Mouse (Mus musculus) lung, postnatal 0 days (tissue): Measurements from ENCODE around the gene Taar3. TPM values are rescaled to one million over a fixed set of nuclear protein-coding genes. Genes with fewer than 3 reads are reported as not detected.

Experiments
- ATAC-seq: fragments of 200-750 bp; cut with Nextera tagmentation; 2 replicates; pipeline ENCODE4 v1.8.0; 2017; ENCODE audit warnings: moderate library complexity
- DNase-seq: peaks from one replicate; pipeline ENCODE4 v3.0.0-alpha.2; 2016; ENCODE audit warnings: low spot score
- H3K27ac ChIP-seq: fragments of 300-500 bp; sonication (generic); 2 replicates; pipeline ENCODE4 v1.5.1; 2014; ENCODE audit warnings: antibody characterized with exemption, mild to moderate bottlenecking, low read length, mixed read lengths
- H3K27me3 ChIP-seq: fragments of 300-500 bp; sonication (generic); replicated peaks from 2 replicates; pipeline ENCODE4 v1.6.1; 2014; ENCODE audit warnings: low read length, mixed read lengths; ENCODE audit not compliant: insufficient read depth
- H3K36me3 ChIP-seq: fragments of 300-500 bp; sonication (generic); 2 replicates; pipeline ENCODE4 v1.6.1; 2014; ENCODE audit warnings: low read length, mixed read lengths; ENCODE audit not compliant: insufficient read depth
- H3K4me1 ChIP-seq: fragments of 300-500 bp; sonication (generic); 2 replicates; pipeline ENCODE4 v1.6.1; 2014; ENCODE audit warnings: antibody characterized with exemption, low read depth, low read length, mixed read lengths; ENCODE audit not compliant: insufficient read depth
- H3K4me2 ChIP-seq: fragments of 300-500 bp; sonication (generic); replicated peaks from 2 replicates; pipeline ENCODE4 v1.6.1; 2014; ENCODE audit warnings: low read depth, mild to moderate bottlenecking, low read length, moderate library complexity, mixed read lengths
- H3K4me3 ChIP-seq: fragments of 300-500 bp; sonication (generic); 2 replicates; pipeline ENCODE4 v1.5.1; 2014; ENCODE audit warnings: low read depth, low read length
- H3K9ac ChIP-seq: fragments of 300-500 bp; sonication (generic); replicated peaks from 2 replicates; pipeline ENCODE4 v1.6.1; 2014; ENCODE audit warnings: low read depth, mild to moderate bottlenecking
- H3K9me3 ChIP-seq: fragments of 300-500 bp; sonication (generic); 2 replicates; pipeline ENCODE4 v1.6.1; 2016; ENCODE audit warnings: low read length, mixed read lengths
- CTCF ChIP-seq: IDR thresholded peaks from 2 replicates; pipeline ENCODE4 v1.5.1; 2016; ENCODE audit warnings: antibody characterized with exemption, mild to moderate bottlenecking
- EP300 ChIP-seq: IDR thresholded peaks from 2 replicates; pipeline ENCODE4 v1.6.1; 2016; ENCODE audit warnings: antibody characterized with exemption, mild to moderate bottlenecking, control low read depth
- WGBS: fragments of 180-500 bp; shearing (Covaris S2); extraction: QIAGEN DNeasy Blood & Tissue Kit; methylation state at CpG from one replicate; pipeline ENCODE4 v1.1.7; 2014; 5-methylcytosine and 5-hydroxymethylcytosine counted together
- polyA plus RNA-seq: library from polyadenylated mRNA; unstranded; fragments of >200 nt; fragmentation: Nextera tagmentation; extraction: Ambion mirVana; gene quantifications from 2 replicates; pipeline ENCODE4 v1.2.1, GENCODE M21; 2015

The Taar3 gene
- polyA plus RNA-seq, 1 experiment from 2014 or later = not detected

DNA sequence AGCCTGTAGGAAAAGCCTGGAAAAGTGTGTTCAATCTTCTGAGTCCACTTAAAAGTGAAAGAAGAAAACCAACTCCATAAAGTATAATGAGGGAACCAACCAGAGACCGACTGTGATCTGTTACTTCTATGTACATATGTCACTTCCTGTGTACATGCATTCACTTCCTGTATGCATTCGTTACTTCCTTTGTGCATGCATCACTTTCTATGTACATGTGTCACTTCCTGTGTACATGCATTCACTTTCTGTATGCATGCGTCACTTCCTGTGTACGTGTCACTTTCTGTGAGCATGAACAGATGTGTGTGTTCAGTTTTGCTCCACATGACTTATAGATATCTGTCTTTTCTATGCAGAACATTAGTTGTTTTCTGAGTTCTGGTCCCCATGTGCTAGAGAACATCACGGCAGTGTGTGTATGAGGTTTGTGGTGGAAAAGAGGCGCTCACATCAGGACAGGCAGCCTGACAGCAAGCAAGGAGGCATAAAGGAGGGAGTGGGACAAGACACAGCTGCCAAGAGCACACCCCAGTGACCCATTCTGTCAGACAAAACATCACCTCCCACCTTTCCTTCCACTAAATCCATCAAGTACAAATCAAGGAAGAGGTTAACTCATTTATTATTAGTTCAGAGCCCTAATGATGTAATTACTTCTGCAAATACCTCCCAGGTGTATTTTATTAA, 15.7 kb downstream of the Taar3 start:
- Histone ChIP-seq H3K4me2 (no peak overlapping the region), H3K36me3 (no peaks in the 10 kb centered on the region), H3K27me3 (no peaks in the 10 kb centered on the region), H3K27ac (no peak overlapping the region), H3K9me3 (no peaks in the 10 kb centered on the region), H3K4me3 (no peak overlapping the region), H3K4me1 (no peaks in the 10 kb centered on the region), H3K9ac (no peak overlapping the region)
- 72% methylated on average over 6 of the region's 6 CpGs for WGBS
- DNase-seq (no peak), ATAC-seq (no peak)
- TF ChIP-seq EP300 (no peak), CTCF (no peak)

DNA sequence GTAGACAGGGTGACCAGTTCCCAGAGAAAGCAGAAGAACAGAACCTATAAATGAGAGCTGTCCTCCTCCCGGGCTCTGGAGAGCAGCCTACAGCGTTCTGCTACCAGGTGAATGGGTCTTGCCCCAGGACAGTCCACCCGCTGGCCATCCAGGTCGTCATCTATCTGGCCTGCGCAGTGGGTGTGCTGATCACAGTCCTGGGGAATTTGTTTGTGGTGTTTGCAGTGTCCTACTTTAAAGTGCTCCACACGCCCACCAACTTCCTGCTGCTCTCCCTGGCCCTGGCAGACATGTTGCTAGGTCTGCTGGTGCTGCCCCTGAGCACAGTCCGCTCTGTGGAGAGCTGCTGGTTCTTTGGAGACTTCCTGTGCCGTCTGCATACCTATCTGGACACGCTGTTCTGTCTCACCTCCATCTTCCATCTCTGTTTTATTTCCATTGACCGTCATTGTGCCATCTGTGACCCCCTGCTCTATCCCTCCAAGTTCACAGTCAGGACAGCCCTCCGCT, 21.4 kb downstream of the Taar3 start, which contains the start of gene Taar5:
Taar5 (plus strand) TSS at position 51 of the 510 bp plus-strand sequence.
- H3K27me3 ChIP-seq = no peaks in the 10 kb centered on the region
- H3K4me2 ChIP-seq = no peak within 1 kb of the TSS
- no peaks in the 10 kb centered on the region for H3K4me1 ChIP-seq
- no peak for ATAC-seq
- WGBS = 84% methylated on average over 11 of the region's 11 CpGs
- no peak within 1 kb of the TSS for H3K4me3 ChIP-seq
- no peak within 1 kb of the TSS for H3K27ac ChIP-seq
- TF ChIP-seq CTCF (no peak), EP300 (no peak)
- no peaks in the 10 kb centered on the region for H3K36me3 ChIP-seq
- H3K9ac ChIP-seq = no peak within 1 kb of the TSS
- no peaks in the 10 kb centered on the region for H3K9me3 ChIP-seq
- DNase-seq = no peak

DNA sequence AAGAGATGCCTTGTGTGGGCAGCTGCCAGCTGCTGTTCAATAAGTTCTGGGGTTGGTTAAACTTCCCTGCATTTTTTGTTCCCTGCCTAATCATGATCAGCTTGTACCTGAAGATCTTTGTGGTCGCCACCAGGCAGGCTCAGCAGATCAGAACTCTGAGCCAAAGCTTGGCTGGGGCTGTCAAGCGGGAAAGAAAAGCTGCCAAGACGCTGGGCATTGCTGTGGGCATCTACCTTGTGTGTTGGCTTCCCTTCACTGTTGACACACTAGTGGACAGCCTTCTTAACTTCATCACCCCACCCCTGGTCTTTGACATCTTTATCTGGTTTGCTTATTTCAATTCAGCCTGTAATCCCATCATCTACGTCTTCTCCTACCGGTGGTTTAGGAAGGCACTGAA, 21.9 kb downstream of the Taar3 start:
- Histone ChIP-seq H3K4me1 (no peaks in the 10 kb centered on the region), H3K4me2 (no peak overlapping the region), H3K36me3 (no peaks in the 10 kb centered on the region), H3K27ac (no peak overlapping the region), H3K9me3 (no peaks in the 10 kb centered on the region), H3K9ac (no peak overlapping the region), H3K27me3 (no peaks in the 10 kb centered on the region), H3K4me3 (no peak overlapping the region)
- TF ChIP-seq CTCF (no peak), EP300 (no peak)
- ATAC-seq = no peak
- 75% methylated on average over 5 of the region's 5 CpGs for WGBS
- DNase-seq = no peak

DNA sequence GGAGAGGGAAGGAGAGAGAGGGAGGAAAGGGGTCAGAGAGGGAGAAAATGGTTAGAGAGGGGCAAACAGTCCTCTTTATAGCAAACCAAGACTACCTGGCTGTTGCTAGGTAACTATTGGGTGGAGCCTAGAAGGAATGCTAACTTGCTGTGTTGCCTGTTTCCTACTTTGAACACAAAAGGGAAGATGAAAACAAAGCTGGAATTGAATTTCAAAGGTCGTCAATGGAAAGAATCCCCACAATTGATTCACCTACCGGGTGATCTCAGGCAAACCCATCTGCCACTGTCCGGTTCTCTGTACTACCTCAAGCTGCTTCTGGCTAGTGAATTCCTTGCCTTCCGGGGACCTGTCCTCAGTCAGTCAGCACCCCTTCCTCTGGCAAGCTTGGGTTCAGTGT, 28.6 kb downstream of the Taar3 start:
- 57% methylated on average over 4 of the region's 4 CpGs for WGBS
- Histone ChIP-seq H3K4me1 (no peaks in the 10 kb centered on the region), H3K36me3 (no peaks in the 10 kb centered on the region), H3K27me3 (no peaks in the 10 kb centered on the region), H3K4me2 (no peak overlapping the region), H3K9me3 (no peaks in the 10 kb centered on the region), H3K9ac (no peak overlapping the region), H3K4me3 (no peak overlapping the region), H3K27ac (no peak overlapping the region)
- ATAC-seq (no peak), DNase-seq (no peak)
- no peak for TF ChIP-seq EP300
- TF ChIP-seq CTCF = no peak

DNA sequence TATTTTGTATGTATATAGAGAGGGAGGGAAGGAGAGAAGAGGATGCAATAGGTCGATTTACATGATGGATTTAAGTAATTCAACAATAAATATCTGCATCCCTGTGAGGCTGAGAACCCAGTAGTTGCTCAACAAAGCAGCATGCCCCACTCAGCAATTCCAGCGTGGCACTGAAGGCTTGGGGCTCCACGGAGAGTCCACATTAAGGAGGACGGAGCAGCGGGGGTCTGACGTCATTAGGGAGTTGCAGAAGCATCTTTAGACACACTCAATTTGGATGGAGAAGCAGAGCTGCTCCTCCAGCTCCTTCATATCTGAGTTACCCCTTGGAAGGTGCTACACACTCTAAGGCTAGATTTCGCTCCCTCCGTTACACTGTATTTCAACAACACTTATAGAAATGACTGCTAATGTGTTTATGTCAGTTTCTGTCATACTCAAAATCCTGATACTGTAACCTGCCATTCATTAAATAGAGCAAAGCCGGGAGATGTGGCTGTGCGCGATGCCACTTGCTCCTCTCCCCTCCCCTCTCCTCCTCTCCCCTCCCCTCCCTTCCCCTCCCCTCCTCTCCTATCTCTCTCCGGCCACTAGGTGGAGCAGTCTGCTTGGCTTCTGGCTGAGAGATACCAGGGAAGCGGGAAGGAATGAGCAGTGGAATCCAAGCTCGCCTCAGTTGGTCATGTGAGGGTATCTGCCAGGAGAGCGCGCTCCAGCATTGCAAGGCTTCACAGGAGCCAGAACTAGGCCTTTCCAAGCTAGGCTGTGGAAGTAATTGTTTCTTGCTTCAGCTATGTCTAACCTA, 29.7 kb downstream of the Taar3 start:
- Histone ChIP-seq H3K9ac (no peak overlapping the region), H3K27ac (no peak overlapping the region), H3K27me3 (no peaks in the 10 kb centered on the region), H3K9me3 (no peaks in the 10 kb centered on the region), H3K4me3 (no peak overlapping the region), H3K36me3 (no peaks in the 10 kb centered on the region), H3K4me1 (no peaks in the 10 kb centered on the region), H3K4me2 (no peak overlapping the region)
- peak; percentile 67 for ATAC-seq
- peak; percentile 89 for TF ChIP-seq CTCF
- no peak for TF ChIP-seq EP300
- 38% methylated on average over 16 of the region's 16 CpGs for WGBS
- peak; percentile 85 for DNase-seq

DNA sequence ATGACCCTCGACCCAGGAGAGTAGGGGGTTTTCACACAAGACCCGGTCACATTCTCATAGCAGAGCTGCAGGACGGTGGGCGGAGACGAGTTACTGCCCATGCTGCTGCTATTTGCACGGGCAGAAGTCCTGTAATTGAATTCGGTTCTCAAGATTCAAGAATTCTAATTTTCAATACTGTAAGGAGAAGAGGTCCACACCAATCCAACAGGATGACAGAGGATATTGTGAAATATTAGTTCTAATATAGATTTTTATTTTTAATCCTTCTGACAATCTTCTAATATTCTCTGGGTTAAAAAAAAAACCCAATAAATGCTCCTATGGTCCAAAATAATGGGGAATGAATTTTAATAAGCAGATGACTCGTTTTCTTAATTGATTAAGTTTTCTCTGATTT, 36.2 kb downstream of the Taar3 start, which contains the start of gene Taar6:
Taar6 (minus strand) TSS at position 101 of the 400 bp plus-strand sequence.
- no peak within 1 kb of the TSS for H3K9ac ChIP-seq
- no peak within 1 kb of the TSS for H3K4me2 ChIP-seq
- no peaks in the 10 kb centered on the region for H3K27me3 ChIP-seq
- no peaks in the 10 kb centered on the region for H3K36me3 ChIP-seq
- no peak within 1 kb of the TSS for H3K27ac ChIP-seq
- TF ChIP-seq CTCF = no peak
- no peak for TF ChIP-seq EP300
- H3K4me3 ChIP-seq = no peak within 1 kb of the TSS
- ATAC-seq (no peak), DNase-seq (no peak)
- WGBS = 67% methylated on average over 8 of the region's 8 CpGs
- no peaks in the 10 kb centered on the region for H3K4me1 ChIP-seq
- H3K9me3 ChIP-seq = no peaks in the 10 kb centered on the region
